Mouse (Mus musculus) liver, postnatal 0 days (tissue): ENCODE measurements around the gene Snx10.

ENCODE experiments used
- CTCF ChIP-seq: sonication (generic); IDR thresholded peaks from 2 replicates; pipeline ENCODE4 v1.5.1; 2016; ENCODE audit warnings: antibody characterized with exemption, low read depth
- EP300 ChIP-seq: IDR thresholded peaks from 2 replicates; pipeline ENCODE4 v1.6.1; 2016; ENCODE audit warnings: antibody characterized with exemption, low read depth, mild to moderate bottlenecking

DNA sequence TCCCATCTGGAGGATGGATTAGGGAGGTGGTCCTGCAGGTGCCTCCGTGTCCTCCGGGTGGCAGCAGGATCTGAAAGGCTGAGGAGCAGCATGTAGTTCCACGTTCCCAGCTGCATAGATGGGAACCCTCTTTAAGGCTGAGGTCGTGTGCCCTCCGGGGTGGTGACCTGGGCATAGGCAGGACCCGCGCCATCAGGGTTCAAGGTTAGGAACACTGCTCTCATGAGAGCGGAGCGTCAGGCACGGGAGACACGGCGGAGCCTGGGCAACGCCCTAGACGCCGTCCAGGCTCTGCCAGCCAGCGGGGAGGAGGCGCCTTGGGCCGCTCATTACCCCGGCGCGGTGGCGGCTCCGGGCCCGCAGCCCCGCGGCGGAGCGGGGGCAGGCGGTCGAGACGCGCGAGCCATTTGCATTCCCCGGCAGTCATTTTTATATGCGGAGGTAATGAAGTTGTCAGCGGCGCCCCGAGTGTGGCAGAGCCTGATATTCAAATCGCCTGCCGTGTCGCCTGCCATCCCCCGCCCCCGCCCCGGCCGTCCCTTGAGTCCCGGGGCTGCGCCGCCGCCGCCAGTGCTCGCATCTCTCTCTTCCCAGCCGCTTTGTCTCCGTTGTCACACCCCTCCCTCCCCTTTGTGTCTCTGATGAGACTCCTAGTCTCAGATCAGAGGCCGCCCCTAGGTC is 88.8 kb downstream of the Snx10 start:
- TF ChIP-seq CTCF (peak; percentile 68), EP300 (no peak)
